Mouse (Mus musculus) bone marrow, adult 2 months (tissue): ENCODE data around the gene Capn15.

Experiments
- CTCF ChIP-seq: fragments of 200-500 bp; IDR thresholded peaks from 2 replicates; pipeline ENCODE4 v1.5.1; 2011; ENCODE audit warnings: low read length, control low read depth; ENCODE audit not compliant: control insufficient read depth, insufficient read depth
- POLR2A ChIP-seq: fragments of 200-500 bp; IDR thresholded peaks from 2 replicates; pipeline ENCODE4 v1.6.1; 2011; ENCODE audit warnings: low read depth, mild to moderate bottlenecking, control low read depth, low read length, borderline replicate concordance; ENCODE audit not compliant: control insufficient read depth

GRCm38 (mm10) chr17:26017949-26018348, 32.4 kb upstream of the Capn15 start:
- no peak for TF ChIP-seq POLR2A
- TF ChIP-seq CTCF = no peak
